Mouse (Mus musculus): ENCODE measurements around the gene Gab1. TPM values are rescaled to one million over a fixed set of nuclear protein-coding genes. Genes with fewer than 3 reads are reported as not detected.

Gab1 gene
- total and polyA plus RNA-seq, 3 experiments: 4.0 to 8.1 TPM; not detected in 1

DNA sequence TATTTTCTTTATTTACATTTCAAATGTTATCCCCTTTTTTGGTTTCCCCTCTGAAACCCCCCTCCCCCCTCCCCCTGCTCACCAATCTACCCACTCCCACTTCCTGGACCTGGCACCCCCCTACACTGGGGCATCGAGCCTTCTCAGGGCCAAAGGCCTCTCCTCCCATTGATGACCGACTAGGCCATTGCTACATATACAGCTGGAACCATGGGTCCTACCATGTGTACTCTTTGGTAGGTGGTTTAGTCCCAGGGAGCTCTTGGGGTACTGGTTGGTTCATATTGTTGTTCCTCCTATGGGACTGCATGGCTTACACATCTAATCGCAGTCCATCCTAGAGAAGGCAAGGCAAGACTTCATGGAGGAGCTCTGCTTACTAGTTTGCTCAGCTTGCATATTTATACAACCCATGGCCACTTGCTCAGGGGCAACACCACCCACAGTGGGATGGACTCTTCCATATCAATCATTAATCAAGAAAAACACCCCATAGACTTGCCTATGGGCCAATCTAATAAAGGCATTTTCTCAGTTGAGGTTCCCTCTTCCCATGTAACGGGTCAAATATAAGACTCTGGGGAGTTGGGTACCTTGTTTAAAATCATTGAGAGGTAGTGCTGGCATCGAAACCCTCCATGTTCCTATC, 48.3 kb downstream of the Gab1 start:
- H3K27me3 ChIP-seq (ENCODE audit: control insufficient read depth in 1 of 2, insufficient read depth in 2 of 2, low read length in 2 of 2): no peaks in the 10 kb centered on the region
- H3K27ac ChIP-seq (ENCODE audit: control insufficient read depth, low read depth, low read length): no peak overlapping the region
- no peak overlapping the region for H3K4me3 ChIP-seq (ENCODE audit: control insufficient read depth in 1 of 2, insufficient read depth in 1 of 2, low read depth in 2 of 2, low read length in 2 of 2)
- no peak for TF ChIP-seq MAFK (IDR thresholded peaks at IDR 0.05; ENCODE audit: borderline replicate concordance, low read depth, low read length)
- no peak for TF ChIP-seq E2F4 (IDR thresholded peaks at IDR 0.05; ENCODE audit: borderline replicate concordance, low read depth, low read length)
- no peak for TF ChIP-seq EP300 (IDR thresholded peaks at IDR 0.05; ENCODE audit: low read depth in 1 of 2, low read length in 2 of 2)
- no peak for TF ChIP-seq TCF12 (IDR thresholded peaks at IDR 0.05; ENCODE audit: low read depth, low read length)
- TF ChIP-seq ETS1 (IDR thresholded peaks at IDR 0.05; ENCODE audit: low read depth, low read length): no peak
- no peak overlapping the region for H3K9ac ChIP-seq (ENCODE audit: control insufficient read depth, low read depth, low read length, poor library complexity, severe bottlenecking)
- H3K9me3 ChIP-seq (replicated peaks; ENCODE audit: insufficient read depth, low read length): no peaks in the 10 kb centered on the region
- H3K79me2 ChIP-seq (ENCODE audit: control insufficient read depth, insufficient read depth, low read length, poor library complexity): no peaks in the 10 kb centered on the region
- H3K4me1 ChIP-seq (ENCODE audit: control insufficient read depth in 1 of 2, insufficient read depth in 2 of 2, low read length in 2 of 2): no peaks in the 10 kb centered on the region
- H3K36me3 ChIP-seq (ENCODE audit: control insufficient read depth in 1 of 2, insufficient read depth in 2 of 2, low read length in 2 of 2): no peaks in the 10 kb centered on the region
- DNase-seq (ENCODE audit: low read depth, low spot score): no peak

GRCm38 (mm10) chr8:80830724-80831566, 49.4 kb downstream of the Gab1 start:
- H3K36me3 ChIP-seq (ENCODE audit: control insufficient read depth in 1 of 2, insufficient read depth in 2 of 2, low read length in 2 of 2): no peaks in the 10 kb centered on the region; a peak in 2 of 4 replicates

DNA sequence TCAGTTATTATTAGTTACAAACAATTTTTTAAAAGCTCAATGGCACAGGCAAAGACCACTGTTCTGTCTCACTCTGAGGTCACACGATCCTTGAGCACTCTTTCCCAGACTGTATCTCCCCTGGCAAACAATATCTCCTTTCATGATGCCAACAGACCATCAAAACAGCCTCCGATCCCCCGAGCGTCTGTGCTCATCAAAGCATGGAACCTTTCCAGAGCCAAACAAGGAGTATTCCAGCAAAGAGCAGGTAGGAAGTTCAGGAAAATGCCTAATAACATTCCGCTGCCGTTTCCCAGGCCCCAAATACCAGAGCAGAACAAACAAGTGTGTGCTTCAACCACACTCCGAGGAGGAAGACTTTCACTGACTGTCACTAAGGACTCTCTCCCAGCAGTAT, 50.2 kb downstream of the Gab1 start:
- Histone ChIP-seq H3K79me2 (ENCODE audit: control insufficient read depth, insufficient read depth, low read length, poor library complexity) (no peaks in the 10 kb centered on the region), H3K4me3 (ENCODE audit: control insufficient read depth in 1 of 2, insufficient read depth in 1 of 2, low read depth in 2 of 2, low read length in 2 of 2) (no peak overlapping the region), H3K9ac (ENCODE audit: control insufficient read depth, low read depth, low read length, poor library complexity, severe bottlenecking) (no peak overlapping the region), H3K4me1 (ENCODE audit: control insufficient read depth in 1 of 2, insufficient read depth in 2 of 2, low read length in 2 of 2) (no peaks in the 10 kb centered on the region), H3K36me3 (ENCODE audit: control insufficient read depth in 1 of 2, insufficient read depth in 2 of 2, low read length in 2 of 2) (no peaks in the 10 kb centered on the region; a peak in 2 of 4 replicates), H3K27ac (ENCODE audit: control insufficient read depth, low read depth, low read length) (no peak overlapping the region), H3K27me3 (ENCODE audit: control insufficient read depth in 1 of 2, insufficient read depth in 2 of 2, low read length in 2 of 2) (no peaks in the 10 kb centered on the region), H3K9me3 (replicated peaks; ENCODE audit: insufficient read depth, low read length) (no peaks in the 10 kb centered on the region)
- DNase-seq (ENCODE audit: low read depth, low spot score): no peak
- TF ChIP-seq E2F4 (IDR thresholded peaks at IDR 0.05; ENCODE audit: borderline replicate concordance, low read depth, low read length): no peak

More at GRCm38 (mm10) chr8:80830724-80831566, 49.4 kb downstream of the Gab1 start:
- no peaks in the 10 kb centered on the region for H3K9me3 ChIP-seq (replicated peaks; ENCODE audit: insufficient read depth, low read length)
- H3K9ac ChIP-seq (ENCODE audit: control insufficient read depth, low read depth, low read length, poor library complexity, severe bottlenecking): no peak overlapping the region
- DNase-seq (ENCODE audit: low read depth, low spot score): no peak
- TF ChIP-seq ZKSCAN1 (IDR thresholded peaks at IDR 0.05; ENCODE audit: low read depth, low read length) (no peak), POLR2AphosphoS2 (IDR thresholded peaks at IDR 0.05; ENCODE audit: low read length) (no peak), HCFC1 (IDR thresholded peaks at IDR 0.05; ENCODE audit: low read depth, low read length) (no peak), SMC3 (IDR thresholded peaks at IDR 0.05; ENCODE audit: low read depth, low read length) (no peak), GABPA (IDR thresholded peaks at IDR 0.05; ENCODE audit: low read depth, low read length) (no peak), UBTF (IDR thresholded peaks at IDR 0.05; ENCODE audit: borderline replicate concordance, insufficient read depth, low read depth, low read length) (no peak), ELF1 (IDR thresholded peaks at IDR 0.05; ENCODE audit: low read depth, low read length) (no peak), NELFE (IDR thresholded peaks at IDR 0.05; ENCODE audit: low read depth, low read length) (no peak), POLR2AphosphoS5 (IDR thresholded peaks at IDR 0.05; ENCODE audit: borderline replicate concordance, low read depth, low read length) (no peak), MAX (IDR thresholded peaks at IDR 0.05; ENCODE audit: low read length) (no peak)
- H3K27ac ChIP-seq (ENCODE audit: control insufficient read depth, low read depth, low read length): no peak overlapping the region
- no peaks in the 10 kb centered on the region for H3K27me3 ChIP-seq (ENCODE audit: control insufficient read depth in 1 of 2, insufficient read depth in 2 of 2, low read length in 2 of 2)
- H3K79me2 ChIP-seq (ENCODE audit: control insufficient read depth, insufficient read depth, low read length, poor library complexity): no peaks in the 10 kb centered on the region
- no peaks in the 10 kb centered on the region for H3K4me1 ChIP-seq (ENCODE audit: control insufficient read depth in 1 of 2, insufficient read depth in 2 of 2, low read length in 2 of 2)
- H3K4me3 ChIP-seq (ENCODE audit: control insufficient read depth in 1 of 2, insufficient read depth in 1 of 2, low read depth in 2 of 2, low read length in 2 of 2): no peak overlapping the region
